Mouse (Mus musculus) cerebellum, adult (tissue): ENCODE measurements around the gene Mief2.

Experiments
- ATAC-seq: cut with Nextera tagmentation; 2 replicates; pipeline ENCODE4 v1.9.2; 2017; ENCODE audit warnings: mild to moderate bottlenecking, moderate library complexity, mixed read lengths; ENCODE audit not compliant: insufficient number of reproducible peaks, low FRiP score, low TSS enrichment

The Mief2 gene

GRCm38 (mm10) chr11:60715833-60716232, 12.4 kb upstream of the Mief2 start:
- no peak for ATAC-seq

DNA sequence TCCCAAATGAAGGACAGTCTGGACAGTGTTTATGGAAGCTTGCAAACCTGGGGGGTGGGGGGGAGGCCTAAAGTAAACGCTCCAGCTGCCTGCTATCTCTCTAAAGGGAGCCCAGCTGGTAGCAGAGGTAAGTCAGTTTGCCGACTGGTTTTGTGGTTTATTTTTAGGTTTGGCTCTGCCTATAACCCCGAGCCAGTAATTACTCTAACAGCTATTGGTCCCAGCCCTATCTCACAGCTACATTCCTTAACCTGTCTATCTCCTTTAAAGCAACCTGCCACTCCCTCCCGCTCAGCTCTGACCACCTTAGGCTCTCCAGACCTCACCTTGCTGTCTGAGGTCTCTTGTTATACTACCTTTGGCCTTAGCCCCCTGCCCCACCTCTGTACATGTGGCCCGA, 8.9 kb upstream of the Mief2 start:
- ATAC-seq, result no peak

GRCm38 (mm10) chr11:60726601-60727391, 1.4 kb upstream of the Mief2 start, which contains the start of gene Flii:
Flii (minus strand) TSS chr11:60727263.
- ATAC-seq, result peak; percentile 50

- ATAC-seq, result no peak; the same call in 1 of the 2 replicates
Measured at GRCm38 (mm10) chr11:60727392-60728140, 632 bp upstream of the Mief2 start.

- ATAC-seq, result no peak
Measured at GRCm38 (mm10) chr11:60729217-60729641, 1.0 kb downstream of the Mief2 start.

DNA sequence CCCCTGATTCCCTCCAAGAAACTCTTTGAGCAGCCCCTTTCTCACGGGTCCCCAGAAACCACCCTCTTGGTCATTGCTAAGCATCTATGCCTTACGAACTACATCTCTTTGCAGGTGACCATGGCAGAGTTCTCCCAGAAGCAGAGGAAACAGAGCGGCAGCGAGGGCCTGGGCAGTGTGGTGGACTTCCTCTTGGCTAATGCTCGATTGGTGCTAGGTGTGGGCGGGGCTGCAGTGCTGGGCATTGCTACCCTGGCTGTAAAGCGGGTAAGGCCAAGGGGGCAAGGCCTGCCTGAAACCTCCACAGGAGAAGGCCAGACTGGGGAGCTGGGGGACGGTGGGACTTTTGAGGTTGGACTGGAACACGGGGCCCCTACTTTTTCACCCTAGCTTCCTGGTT, 2.0 kb downstream of the Mief2 start:
- ATAC-seq, result no peak

DNA sequence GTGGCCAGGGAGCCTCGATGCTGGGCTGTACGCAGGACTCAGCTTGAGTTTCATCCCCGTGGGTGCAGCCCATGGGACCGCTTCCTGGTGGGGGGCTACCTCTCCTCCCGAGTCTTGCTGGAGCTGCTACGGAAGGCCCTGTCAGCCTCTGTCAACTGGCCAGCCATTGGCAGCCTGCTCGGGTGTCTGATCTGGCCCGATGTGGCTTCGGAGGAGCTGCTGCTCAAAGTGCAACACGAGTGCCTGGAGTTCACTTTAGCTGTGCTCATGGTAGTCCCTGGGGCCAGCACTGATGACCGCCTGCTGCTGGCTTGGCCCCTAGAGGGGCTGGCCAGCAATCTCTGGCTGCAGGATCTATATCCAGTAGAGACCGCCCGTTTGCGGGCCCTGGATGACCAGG, 3.1 kb downstream of the Mief2 start:
- ATAC-seq, result no peak

DNA sequence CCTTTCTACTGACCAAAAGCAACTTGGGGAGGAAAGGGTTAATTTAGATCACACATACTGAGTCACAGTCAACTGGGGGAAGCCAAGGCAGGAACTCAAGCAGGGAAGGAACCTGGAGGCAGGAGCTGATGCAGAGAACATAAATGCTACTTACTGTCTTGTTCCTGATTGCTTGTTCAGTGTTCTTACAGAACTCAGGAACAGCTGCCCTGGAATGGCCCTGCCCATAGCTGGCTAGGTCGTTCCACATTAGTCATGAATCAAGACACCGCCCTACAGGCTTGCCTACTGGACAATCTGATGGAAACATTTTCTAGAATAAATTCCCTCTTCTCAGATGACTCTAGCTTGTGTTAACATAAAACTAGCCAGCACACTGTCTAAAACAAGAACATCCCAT, 6.0 kb downstream of the Mief2 start:
- no peak for ATAC-seq

- ATAC-seq, result no peak
Measured at GRCm38 (mm10) chr11:60735191-60735590, 7.0 kb downstream of the Mief2 start.

- no peak for ATAC-seq
Measured at GRCm38 (mm10) chr11:60736491-60736890, 8.3 kb downstream of the Mief2 start.

GRCm38 (mm10) chr11:60737450-60737849, 9.3 kb downstream of the Mief2 start:
- no peak for ATAC-seq

DNA sequence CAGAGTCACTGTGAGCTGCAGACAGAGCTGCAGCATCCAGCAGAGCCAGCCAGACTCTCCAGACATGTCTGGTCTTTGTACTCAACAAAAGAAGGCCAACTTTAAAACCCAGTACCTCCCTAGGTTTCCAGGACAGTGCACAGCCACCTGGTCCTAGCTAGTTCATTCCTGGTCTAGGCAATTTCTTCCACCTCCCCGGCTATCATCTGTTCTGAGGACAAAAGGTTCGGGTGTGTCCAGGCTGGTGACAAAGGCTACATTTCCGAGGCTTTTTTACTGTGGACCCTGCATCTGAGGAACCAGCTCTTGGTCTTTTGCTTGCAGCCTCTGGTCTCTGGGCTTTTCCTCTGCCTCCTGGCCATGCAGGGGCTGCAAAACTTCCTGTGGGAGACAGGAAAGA, 12.1 kb downstream of the Mief2 start:
- ATAC-seq, result no peak

- ATAC-seq, result no peak
Measured at GRCm38 (mm10) chr11:60755570-60755969, 27.4 kb downstream of the Mief2 start.

DNA sequence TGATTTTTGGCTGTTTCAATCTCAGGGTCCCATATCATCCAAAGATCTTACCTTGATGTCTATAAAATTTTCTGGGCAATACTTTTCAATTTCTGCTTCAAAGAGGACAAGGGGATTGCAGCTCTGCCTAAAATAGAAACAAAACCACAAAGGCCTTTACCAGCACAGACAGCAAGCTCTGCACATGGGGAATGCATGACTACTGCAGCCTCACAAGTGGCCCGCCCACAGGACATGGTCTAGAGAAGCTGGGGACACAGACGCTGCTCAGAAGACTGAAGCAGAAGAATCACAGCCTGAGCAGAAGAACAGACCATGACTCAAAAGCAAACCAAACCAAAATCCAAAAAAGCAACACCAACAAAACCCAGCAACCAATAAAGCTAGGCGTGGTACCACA, 33.5 kb downstream of the Mief2 start:
- ATAC-seq, result no peak

DNA sequence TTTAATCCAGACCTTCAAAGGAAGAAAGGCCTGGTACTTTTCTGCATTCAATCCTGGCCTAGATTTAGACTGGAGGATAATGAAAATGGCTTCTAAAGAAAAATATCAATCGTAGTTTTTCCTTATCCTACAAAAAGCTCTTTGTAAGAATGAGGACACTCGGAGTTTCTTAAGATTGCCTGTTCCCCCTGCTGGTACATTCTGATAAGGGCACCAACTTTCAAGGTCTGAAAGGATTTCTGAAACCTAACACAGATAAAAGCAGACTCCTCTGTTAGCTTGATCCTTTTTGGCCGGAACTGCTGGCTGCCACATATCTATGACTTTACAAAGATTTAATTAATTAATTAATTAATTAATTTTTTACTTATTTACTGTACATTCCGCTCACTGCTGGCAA, 38.8 kb downstream of the Mief2 start:
- no peak for ATAC-seq

DNA sequence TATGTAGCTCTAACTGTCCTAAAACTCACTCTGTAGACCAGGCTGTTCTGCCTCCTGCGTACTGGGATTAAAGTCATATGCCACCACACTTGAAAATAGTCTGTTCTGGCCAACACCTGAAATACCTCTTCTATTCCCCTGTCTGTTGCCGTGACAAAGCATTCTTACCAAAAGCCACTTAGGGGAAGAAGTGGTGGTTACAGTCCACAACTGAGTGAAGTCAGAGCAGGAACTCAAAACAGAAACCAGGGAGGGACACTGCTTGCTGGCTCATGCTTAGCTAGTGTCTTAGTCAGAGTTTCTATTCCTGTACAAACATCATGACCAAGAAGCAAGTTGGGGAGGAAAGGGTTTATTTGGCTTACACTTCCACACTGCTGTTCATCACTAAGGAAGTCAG, 41.1 kb downstream of the Mief2 start:
- ATAC-seq, result no peak

- no peak for ATAC-seq
Measured at GRCm38 (mm10) chr11:60770776-60771175, 42.6 kb downstream of the Mief2 start.

GRCm38 (mm10) chr11:60772161-60772560, 44.0 kb downstream of the Mief2 start:
- ATAC-seq, result no peak

DNA sequence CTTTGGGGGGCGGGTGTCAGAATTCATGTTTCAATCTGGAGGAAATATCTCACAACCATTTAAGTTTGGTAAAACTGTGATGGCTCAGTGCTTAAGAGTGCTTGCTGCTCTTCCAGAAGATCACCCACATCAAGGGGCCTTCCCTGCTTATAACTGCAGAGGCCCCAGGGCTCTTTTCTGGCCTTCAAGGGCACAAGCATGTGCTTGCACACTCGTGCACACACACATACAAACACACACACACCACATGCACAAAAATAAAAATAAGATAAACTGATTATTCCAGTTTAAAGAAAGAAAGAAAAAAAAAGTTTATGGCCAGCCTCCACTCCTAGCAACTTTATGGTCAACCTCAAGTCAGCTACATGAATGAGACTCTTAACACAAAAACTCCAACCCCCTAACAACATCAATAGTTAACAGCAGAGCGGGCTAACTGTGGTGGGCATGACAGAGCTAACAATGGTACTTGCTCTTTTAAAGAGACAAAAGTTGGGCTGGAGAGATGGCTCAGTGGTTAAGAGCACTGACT, 46.0 kb downstream of the Mief2 start:
- no peak for ATAC-seq

- ATAC-seq, result no peak
Measured at GRCm38 (mm10) chr11:60774841-60775240, 46.6 kb downstream of the Mief2 start.

DNA sequence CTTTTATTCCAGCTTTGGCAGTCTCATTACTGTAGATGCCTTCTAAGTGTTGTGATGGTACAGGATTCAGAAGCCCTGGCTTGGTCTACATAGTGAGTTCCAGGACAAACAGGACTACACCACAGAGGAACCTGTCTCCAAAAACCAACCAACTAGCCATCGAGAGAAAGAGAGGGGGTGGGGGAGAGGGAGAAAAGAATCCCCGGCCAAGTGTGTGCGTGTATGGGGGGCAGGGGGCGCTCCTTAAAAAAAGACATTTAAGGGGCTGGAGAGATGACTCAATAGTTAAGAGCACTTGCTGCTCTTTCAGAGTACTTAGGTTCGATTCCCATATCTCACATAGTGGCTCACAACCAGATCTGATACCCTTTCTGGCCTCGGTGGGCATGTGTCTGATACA, 47.4 kb downstream of the Mief2 start:
- ATAC-seq, result no peak
